Mouse (Mus musculus): ENCODE data around the gene Slc22a23.

Gene Slc22a23

DNA sequence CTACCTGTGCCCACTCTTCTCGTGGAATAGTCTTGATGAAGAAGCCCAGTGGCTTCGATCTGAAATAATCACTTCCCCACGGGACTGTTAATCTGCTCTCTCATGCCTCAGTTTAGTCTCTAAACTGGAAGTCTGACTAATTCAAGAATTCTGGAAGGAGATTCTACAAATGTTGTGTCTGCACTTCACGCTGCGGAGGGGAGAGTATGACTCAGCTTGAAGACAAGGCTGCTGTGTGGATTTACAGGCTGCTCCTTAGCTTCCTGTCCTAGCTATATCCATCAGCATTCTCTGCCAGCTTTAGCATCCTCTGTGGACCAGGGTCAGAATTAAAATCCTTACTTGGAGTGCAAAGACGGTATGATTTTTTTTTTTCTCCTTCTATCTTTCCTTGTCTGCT is 112.0 kb downstream of the Slc22a23 start:
- DNase-seq (ENCODE audit: low spot score): no peak

DNA sequence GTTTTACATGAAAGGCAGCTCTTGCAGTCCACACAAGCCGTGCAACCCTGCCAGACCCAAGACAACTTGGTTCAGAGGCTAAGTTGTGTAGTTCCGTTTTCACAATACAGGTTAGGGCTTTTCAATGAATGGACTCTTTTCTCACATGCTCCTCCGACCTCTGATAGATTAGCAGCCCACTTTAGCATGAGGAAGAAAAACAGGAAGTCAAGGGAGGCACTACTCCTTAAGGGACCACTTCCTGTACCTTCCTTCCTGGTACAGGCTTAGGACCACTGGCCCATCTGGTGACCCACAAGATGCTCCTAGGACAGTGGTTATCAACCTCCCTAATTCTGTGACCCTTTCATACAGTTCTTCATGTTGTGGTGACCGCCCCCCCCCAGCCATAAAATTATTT is 116.1 kb downstream of the Slc22a23 start:
- DNase-seq (ENCODE audit: low spot score): no peak

DNA sequence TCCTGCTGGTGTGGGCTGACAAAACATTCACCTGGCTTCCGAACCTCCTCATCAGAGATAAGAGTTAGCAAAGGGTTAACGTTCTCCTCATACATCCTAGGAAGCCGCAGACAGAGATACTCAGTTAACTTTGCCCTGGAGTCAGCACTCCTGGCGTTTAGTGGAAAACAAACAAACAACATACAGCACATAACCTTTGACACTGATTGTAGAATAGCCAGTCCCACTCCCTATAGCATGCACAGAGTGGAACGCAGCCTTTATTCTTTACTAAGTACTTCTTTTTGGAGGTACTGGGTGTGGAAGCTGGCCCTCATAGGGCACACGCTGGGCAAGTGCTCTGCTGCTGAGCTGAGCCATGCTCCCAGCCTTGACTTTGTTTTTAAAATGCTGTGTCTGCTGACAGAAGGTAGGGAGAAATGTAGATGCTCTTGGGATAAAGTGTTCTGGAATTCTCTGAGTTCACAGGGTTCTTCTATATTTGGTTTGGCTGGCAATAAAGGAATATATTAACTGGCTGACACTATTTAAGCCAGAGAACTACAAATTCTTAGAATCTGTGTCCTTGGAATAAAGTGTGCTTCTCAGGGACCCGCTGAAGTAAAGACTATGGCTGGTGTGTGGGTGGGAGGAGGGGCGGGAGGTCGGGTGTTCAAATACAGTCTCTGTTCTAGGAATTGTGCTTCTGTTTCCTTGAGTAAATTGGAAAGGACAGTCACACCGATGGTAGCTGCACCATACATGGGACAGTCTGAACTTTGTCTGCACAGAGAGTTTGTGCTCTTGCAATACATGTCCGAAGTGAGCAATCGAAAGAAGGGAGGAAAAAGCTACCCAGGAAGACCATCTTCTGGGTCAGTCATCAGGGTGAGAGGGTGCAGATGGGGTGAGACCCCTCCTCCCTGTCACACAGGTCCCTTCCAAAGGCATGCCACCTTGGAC is 117.0 kb downstream of the Slc22a23 start:
- DNase-seq (ENCODE audit: low spot score): no peak

- no peak for DNase-seq (ENCODE audit: low spot score)
Observed at GRCm38 (mm10) chr13:34226940-34227339, 118.0 kb downstream of the Slc22a23 start.

GRCm38 (mm10) chr13:34222985-34223384 is 122.0 kb downstream of the Slc22a23 start:
- DNase-seq (ENCODE audit: low spot score): no peak

DNA sequence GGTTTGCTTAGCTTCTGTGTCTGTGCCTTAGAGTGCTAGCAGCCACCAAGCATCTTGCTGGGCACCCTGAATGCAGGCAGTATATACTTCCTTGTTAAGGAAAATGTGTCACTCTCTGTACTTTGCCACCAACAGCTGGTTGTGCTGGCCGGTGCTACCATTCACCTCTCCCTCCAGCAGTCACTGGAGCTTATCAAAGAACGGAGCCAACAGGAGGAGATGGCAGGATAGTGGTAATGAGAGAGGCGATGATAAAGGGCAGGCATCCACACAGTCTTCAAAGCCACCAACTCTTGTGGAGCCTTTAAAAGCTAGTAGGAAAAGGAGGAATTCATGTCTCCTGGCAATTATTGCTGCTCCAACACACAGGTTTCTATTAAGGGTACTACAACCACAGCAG is 125.3 kb downstream of the Slc22a23 start:
- no peak for DNase-seq (ENCODE audit: low spot score)

- DNase-seq (ENCODE audit: low spot score): no peak
Observed at GRCm38 (mm10) chr13:34218776-34219175, 126.2 kb downstream of the Slc22a23 start.

- no peak for DNase-seq (ENCODE audit: low spot score)
Observed at GRCm38 (mm10) chr13:34214855-34215254, 130.1 kb downstream of the Slc22a23 start.

- no peak for DNase-seq (ENCODE audit: low spot score)
Observed at GRCm38 (mm10) chr13:34212735-34213212, 132.2 kb downstream of the Slc22a23 start.

GRCm38 (mm10) chr13:34211261-34211775 is 133.7 kb downstream of the Slc22a23 start:
- DNase-seq (ENCODE audit: low spot score): no peak

GRCm38 (mm10) chr13:34207714-34208470 is 137.1 kb downstream of the Slc22a23 start:
- DNase-seq (ENCODE audit: low spot score): no peak

GRCm38 (mm10) chr13:34205216-34205615 is 139.8 kb downstream of the Slc22a23 start:
- no peak for DNase-seq (ENCODE audit: low spot score)

GRCm38 (mm10) chr13:34195676-34196075 is 149.3 kb downstream of the Slc22a23 start:
- no peak for DNase-seq (ENCODE audit: low spot score)

DNA sequence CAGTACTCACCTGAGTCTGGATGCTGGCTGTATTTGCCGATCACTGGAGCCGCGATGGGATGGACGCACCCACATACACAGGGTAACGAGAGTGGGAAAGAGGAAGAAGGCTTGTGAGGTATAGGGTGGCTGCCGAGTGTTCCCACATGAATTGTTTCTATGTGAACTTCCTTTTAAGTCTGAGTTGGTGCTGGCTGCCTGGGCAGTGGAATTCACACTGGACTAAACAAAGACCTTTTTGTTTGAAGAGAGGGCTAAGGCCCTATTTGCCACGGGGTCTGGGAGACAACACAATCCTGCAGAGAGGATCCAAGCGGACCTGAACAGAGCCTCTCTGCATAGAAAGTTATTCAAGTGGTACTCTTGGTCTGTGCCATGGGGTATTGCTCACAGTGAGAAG is 151.6 kb downstream of the Slc22a23 start:
- DNase-seq (ENCODE audit: low spot score): no peak

DNA sequence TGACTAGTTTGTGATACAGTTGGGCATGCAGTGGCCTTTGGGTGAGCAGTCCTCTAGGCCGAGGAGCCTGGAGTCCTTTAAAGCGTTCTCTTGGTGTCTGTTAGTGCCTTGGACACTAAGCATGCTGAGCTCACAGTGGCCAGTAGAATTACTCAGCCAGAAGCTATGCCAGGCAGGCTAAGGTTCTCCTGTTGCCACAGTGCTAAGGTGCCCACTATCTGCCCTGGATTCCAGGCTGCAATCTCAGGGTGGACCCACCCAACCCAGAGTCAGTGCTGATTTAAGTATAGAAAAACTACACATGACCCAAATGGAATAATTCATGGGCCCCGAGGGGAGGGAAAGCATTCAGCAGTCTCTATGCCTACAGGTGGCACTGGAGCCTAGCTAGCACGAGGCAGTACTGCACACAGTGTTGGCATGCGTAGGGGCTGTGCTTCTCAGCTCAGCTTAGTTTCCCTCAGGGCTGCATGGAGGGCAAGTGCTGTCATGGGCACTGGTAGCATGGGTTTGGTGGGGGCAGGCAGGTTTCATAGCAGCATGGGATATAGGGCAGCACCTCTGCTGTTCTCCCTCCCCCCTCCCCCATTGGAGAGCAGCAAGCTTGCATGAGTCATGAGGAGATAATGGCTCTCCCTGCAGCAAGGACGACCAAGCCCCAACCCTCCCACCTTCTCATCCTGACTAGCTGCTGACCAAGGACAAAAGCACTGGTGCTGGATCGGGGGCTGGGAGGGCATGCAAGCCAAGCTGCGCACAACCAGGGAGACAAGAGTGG is 152.4 kb downstream of the Slc22a23 start:
- DNase-seq (ENCODE audit: low spot score): no peak

GRCm38 (mm10) chr13:34187571-34187970 is 157.4 kb downstream of the Slc22a23 start:
- peak; percentile 51 for DNase-seq (ENCODE audit: low spot score)

DNA sequence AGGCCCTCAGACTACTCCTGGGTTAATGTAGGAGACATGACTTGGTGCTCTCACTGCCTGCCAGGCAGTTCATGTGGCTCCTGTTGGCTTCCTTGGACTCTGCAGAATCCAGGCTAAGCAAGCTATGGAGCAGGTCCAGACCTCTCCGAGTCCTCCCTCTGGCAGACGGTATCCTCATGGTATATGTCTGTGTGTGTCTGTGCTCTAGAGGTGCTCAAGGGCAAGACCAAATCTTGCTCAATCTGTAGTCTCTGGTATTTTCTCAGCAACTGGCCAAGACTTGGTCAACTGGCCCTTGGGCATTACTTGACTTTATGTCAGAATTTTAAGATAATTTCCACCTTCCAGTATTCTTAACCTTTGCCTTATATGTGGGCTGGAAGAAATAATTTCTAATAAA is 159.6 kb downstream of the Slc22a23 start:
- DNase-seq (ENCODE audit: low spot score): no peak

DNA sequence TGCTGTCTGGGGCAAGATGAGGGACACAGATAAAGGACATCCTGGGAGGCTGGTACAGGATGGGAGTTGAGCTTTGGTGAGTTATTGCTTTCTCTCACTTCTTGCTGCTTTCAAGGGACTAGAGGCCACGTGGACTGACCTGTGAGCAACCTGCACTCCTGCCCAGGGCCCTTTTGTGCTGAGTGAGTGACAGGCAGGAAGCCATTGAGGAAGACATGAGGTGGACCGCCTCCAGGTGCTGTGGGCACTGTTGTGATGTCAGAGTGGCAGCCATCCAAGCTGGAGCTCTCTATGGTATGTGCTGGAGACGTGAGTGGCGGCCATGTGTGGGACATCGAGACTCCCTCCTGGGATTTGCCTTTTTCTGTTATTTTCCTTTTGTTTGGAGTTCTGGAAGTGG is 163.4 kb downstream of the Slc22a23 start:
- no peak for DNase-seq (ENCODE audit: low spot score)

- no peak for DNase-seq (ENCODE audit: low spot score)
Observed at GRCm38 (mm10) chr13:34174025-34174424, 171.0 kb downstream of the Slc22a23 start.

GRCm38 (mm10) chr13:34163304-34163975 is 181.5 kb downstream of the Slc22a23 start:
- DNase-seq (ENCODE audit: low spot score): no peak
